ENCODE assay signal across 9 mouse cellular contexts in genomic region chr3:121349334-121350169, GRCm38 (mm10). TPM values are rescaled to one million over a fixed set of nuclear protein-coding genes. Genes with fewer than 3 reads are reported as not detected.
A peak's percentile ranks its signal among the peaks of the same experiment; 100 is the strongest.
DNase-seq lines count a peak whose midpoint lies in the region; ATAC-seq and TF ChIP-seq lines count a peak whose summit lies in the region.
"Had no signal": no experiment of that assay in that cellular context is flagged by ENCODE, and none has a peak within 500 bp of the region (broad histone marks: within the 10 kb centered on the region; RNA-seq: fewer than 3 reads in every experiment).

No protein-coding gene starts in this region.

- no peaks in the 10 kb centered on the region; the same call in 1 of the 2 replicates for H3K27me3 ChIP-seq in midbrain, embryonic 11.5 days (ENCODE audit: control insufficient read depth, insufficient read depth, low read length)
- H3K27me3 ChIP-seq in liver, embryonic 11.5 days (replicated peaks; ENCODE audit: control insufficient read depth, insufficient read depth, low read length) = no peaks in the 10 kb centered on the region
- H3K27me3 ChIP-seq: liver, embryonic 15.5 days had no signal

- H3K9me3 ChIP-seq in midbrain, embryonic 11.5 days (ENCODE audit: control insufficient read depth, low read length) = no peaks in the 10 kb centered on the region
- no peaks in the 10 kb centered on the region for H3K9me3 ChIP-seq in liver, embryonic 11.5 days (ENCODE audit: control insufficient read depth, low read length)
- H3K9me3 ChIP-seq: liver, embryonic 15.5 days had no signal

- peak overlapping the region; percentile 72 for H3K27ac ChIP-seq in gastrocnemius, adult 2 months
- H3K27ac ChIP-seq in midbrain, embryonic 11.5 days (ENCODE audit: low read depth, low read length) = peak overlapping the region; percentile 77
- no peak overlapping the region for H3K27ac ChIP-seq in liver, embryonic 11.5 days (ENCODE audit: low read depth, low read length)
- H3K27ac ChIP-seq: liver, embryonic 15.5 days had no signal

- peak overlapping the region; percentile 46 for H3K4me3 ChIP-seq in gastrocnemius, adult 2 months
- H3K4me3 ChIP-seq in midbrain, embryonic 11.5 days (ENCODE audit: low read depth, low read length) = no peak overlapping the region
- H3K4me3 ChIP-seq in liver, embryonic 11.5 days (ENCODE audit: low read depth, low read length) = no peak overlapping the region
- H3K4me3 ChIP-seq: liver, embryonic 15.5 days had no signal

- ATAC-seq in midbrain, embryonic 11.5 days (ENCODE audit: low FRiP score) = peak; percentile 88
- no peak for ATAC-seq in liver, embryonic 11.5 days (replicated peaks; ENCODE audit: low FRiP score)

- no peaks in the 10 kb centered on the region for H3K36me3 ChIP-seq in midbrain, embryonic 11.5 days (ENCODE audit: control insufficient read depth, insufficient read depth, low read length)
- H3K36me3 ChIP-seq in liver, embryonic 11.5 days (ENCODE audit: control insufficient read depth, insufficient read depth, low read length) = no peaks in the 10 kb centered on the region
- H3K36me3 ChIP-seq: liver, embryonic 15.5 days had no signal

- H3K9ac ChIP-seq in midbrain, embryonic 11.5 days (ENCODE audit: low read length) = peak overlapping the region; percentile 44; the same call in 1 of the 2 replicates
- no peak overlapping the region for H3K9ac ChIP-seq in liver, embryonic 11.5 days (ENCODE audit: low read depth, low read length)
- H3K9ac ChIP-seq: liver, embryonic 15.5 days had no signal

- H3K4me1 ChIP-seq in midbrain, embryonic 11.5 days (ENCODE audit: control insufficient read depth, insufficient read depth, low read length) = peaks cover 27% of the 10 kb centered on the region
- H3K4me1 ChIP-seq in liver, embryonic 11.5 days (replicated peaks; ENCODE audit: control insufficient read depth, insufficient read depth, low read length) = peaks cover 8% of the 10 kb centered on the region

- no peak for TF ChIP-seq CTCF in gastrocnemius, adult 2 months (IDR thresholded peaks at IDR 0.05)

- DNase-seq in kidney, postnatal 10 days = peak; percentile 63
- DNase-seq in kidney, adult 8-10 months = no peak
- peak; percentile 36 to 45 for DNase-seq in cerebellum, postnatal 14 days
- peak; percentile 82 for DNase-seq in gastrocnemius, adult 2 months
- DNase-seq in midbrain, embryonic 11.5 days (ENCODE audit: low spot score, missing footprints) = peak; percentile 95
- DNase-seq in spleen, postnatal 36 days (ENCODE audit: low spot score in 2 of 2) = no peak
- DNase-seq in layer of hippocampus, adult 11-12 months (ENCODE audit: low spot score) = no peak
- DNase-seq in liver, embryonic 11.5 days (ENCODE audit: low spot score) = no peak

- intact Hi-C loops in gastrocnemius, adult 2 months (cut with DNase I) = no loop called here

- WGBS in midbrain, embryonic 11.5 days = 19% methylated on average over 33 of the region's 33 CpGs
- 82% methylated on average over 33 of the region's 33 CpGs for WGBS in liver, embryonic 11.5 days

- H3K4me2 ChIP-seq in midbrain, embryonic 11.5 days = peak overlapping the region; percentile 33
- no peak overlapping the region for H3K4me2 ChIP-seq in liver, embryonic 11.5 days
- H3K4me2 ChIP-seq: liver, embryonic 15.5 days had no signal

RNA-seq across cellular contexts. Expression of gene Alg14, which starts 58.0 kb away (rescaled TPM):
- total RNA-seq in gastrocnemius, adult 2 months (2021) = 1 to 10 TPM; 7.5 to 7.7 TPM
- polyA plus RNA-seq in midbrain, embryonic 11.5 days (2014; fragmentation: Nextera tagmentation; extraction: Ambion mirVana) = 37.6 and 38.0 TPM in 2 replicates
- 23.3 and 26.4 TPM in 2 replicates for polyA plus RNA-seq in liver, embryonic 11.5 days (2014; fragmentation: Nextera tagmentation; extraction: Ambion mirVana)

Comparison
In these comparisons a context has a peak if more than half of its experiments do, and no peak if none do; other contexts are left out.
1. DNase-seq: peak in kidney, postnatal 10 days (single experiment), cerebellum, postnatal 14 days (2 of 2), gastrocnemius, adult 2 months (single experiment) and midbrain, embryonic 11.5 days (single experiment); none in kidney, adult 8-10 months (0 of 2), spleen, postnatal 36 days (0 of 2), layer of hippocampus, adult 11-12 months (single experiment) and liver, embryonic 11.5 days (single experiment).